Mouse (Mus musculus) E14TG2a.4 (cell line): ENCODE data around the gene Pitpnm1.

Experiments used
- H3K27me3 ChIP-seq: 2 replicates; pipeline ENCODE4 v1.6.1; 2014; ENCODE audit warnings: low read length, control low read depth; ENCODE audit not compliant: insufficient read depth
- H3K36me3 ChIP-seq: 2 replicates; pipeline ENCODE4 v1.6.1; 2014; ENCODE audit warnings: low read length, control low read depth; ENCODE audit not compliant: insufficient read depth
- H3K4me1 ChIP-seq: replicated peaks from 2 replicates; pipeline ENCODE4 v1.6.1; 2014; ENCODE audit warnings: low read depth, low read length, control low read depth
- H3K4me3 ChIP-seq: replicated peaks from 2 replicates; pipeline ENCODE4 v1.5.1; 2014; ENCODE audit warnings: mild to moderate bottlenecking, low read length
- H3K9me3 ChIP-seq: 2 replicates; pipeline ENCODE4 v1.6.1; 2014; ENCODE audit warnings: low read length, control low read depth
- CTCF ChIP-seq: conservative IDR thresholded peaks from 2 replicates; pipeline ENCODE4 v1.5.1; 2014; ENCODE audit warnings: low read length
- NANOG ChIP-seq: IDR thresholded peaks from 2 replicates; pipeline ENCODE4 v1.6.1; 2014; ENCODE audit warnings: borderline replicate concordance, low read length, mixed read lengths
- POU5F1 ChIP-seq: IDR thresholded peaks from 2 replicates; pipeline ENCODE4 v1.6.1; 2014; ENCODE audit warnings: low read length, borderline replicate concordance

Pitpnm1 gene

DNA sequence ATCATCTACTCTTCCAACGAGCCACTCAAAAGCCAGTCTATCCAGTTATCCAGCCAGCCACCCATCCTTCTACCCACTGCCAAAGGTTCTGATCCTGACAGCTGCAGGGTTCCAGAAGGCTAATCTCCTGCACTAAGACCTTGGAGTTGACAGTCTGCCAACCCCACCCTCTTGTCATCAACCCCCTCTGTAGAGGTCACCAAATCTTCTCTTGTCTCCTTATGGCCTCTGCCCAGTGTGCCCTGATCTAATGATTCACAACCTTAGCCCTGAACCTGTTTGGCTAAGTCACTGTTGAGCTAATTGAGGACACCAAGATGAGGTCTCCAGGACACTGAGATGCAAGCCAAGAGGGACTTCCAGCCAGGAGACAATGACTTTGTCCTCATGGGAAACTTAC, 20.2 kb upstream of the Pitpnm1 start:
- no peak overlapping the region for H3K4me3 ChIP-seq
- TF ChIP-seq CTCF, result no peak
- TF ChIP-seq NANOG, result no peak
- TF ChIP-seq POU5F1, result no peak
- H3K27me3 ChIP-seq, result peaks cover 15% of the 10 kb centered on the region
- H3K9me3 ChIP-seq, result peaks cover 10% of the 10 kb centered on the region
- H3K36me3 ChIP-seq, result no peaks in the 10 kb centered on the region
- peaks cover 21% of the 10 kb centered on the region for H3K4me1 ChIP-seq

DNA sequence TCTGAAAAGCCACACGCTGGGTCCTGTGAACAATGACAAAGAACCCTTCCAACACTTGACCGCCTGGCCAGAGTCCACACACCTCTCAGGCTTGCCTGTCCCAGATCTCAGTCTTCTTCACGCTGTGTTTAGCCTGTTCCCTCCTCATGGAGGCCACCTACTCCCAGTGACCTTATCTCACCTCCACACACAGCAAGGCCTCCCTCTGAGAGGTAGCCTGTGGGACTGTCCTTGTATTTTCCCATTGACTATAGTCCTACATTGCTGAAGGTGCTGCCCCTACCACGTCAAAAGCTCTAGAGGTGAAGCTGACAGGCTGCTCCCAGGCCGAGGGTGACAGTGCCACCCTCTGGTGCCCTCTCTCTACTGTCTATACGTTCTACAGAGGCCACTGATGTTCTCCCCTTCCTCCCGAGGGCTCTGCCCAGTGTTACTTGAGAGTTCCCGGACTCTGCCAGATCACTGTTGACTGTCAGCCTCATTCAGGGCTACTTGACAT, 19.2 kb upstream of the Pitpnm1 start:
- Histone ChIP-seq H3K4me1 (peaks cover 21% of the 10 kb centered on the region), H3K27me3 (peaks cover 15% of the 10 kb centered on the region), H3K9me3 (peaks cover 8% of the 10 kb centered on the region), H3K36me3 (no peaks in the 10 kb centered on the region), H3K4me3 (no peak overlapping the region)
- TF ChIP-seq POU5F1, result no peak

DNA sequence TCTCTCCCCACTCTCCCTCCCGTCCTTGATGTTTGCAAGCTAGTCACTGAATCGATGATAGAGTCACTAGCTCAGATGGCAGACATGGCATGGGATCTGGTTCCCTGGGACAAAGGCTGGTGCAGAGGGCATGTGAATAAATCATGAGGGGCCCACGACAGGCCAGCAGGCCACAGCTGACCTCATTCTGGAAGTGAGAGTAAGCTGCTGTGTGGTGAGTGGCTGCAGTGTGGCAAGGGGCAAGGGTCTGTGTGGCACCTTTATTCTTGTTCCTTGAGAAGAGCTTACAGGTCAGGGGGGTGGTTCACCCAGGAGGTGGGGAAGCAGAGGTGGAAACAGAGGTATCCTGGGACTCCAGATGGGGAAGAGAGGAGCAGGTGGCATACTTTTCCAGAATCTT, 18.4 kb upstream of the Pitpnm1 start, which contains the start of gene Cabp2:
Gene Cabp2, plus strand, starts transcription at position 185 of the 400 bp plus-strand sequence.
- peaks cover 3% of the 10 kb centered on the region for H3K9me3 ChIP-seq
- peaks cover 21% of the 10 kb centered on the region for H3K4me1 ChIP-seq
- H3K36me3 ChIP-seq, result no peaks in the 10 kb centered on the region
- peaks cover 21% of the 10 kb centered on the region for H3K27me3 ChIP-seq
- H3K4me3 ChIP-seq, result no peak within 1 kb of the TSS
- no peak for TF ChIP-seq NANOG
- TF ChIP-seq POU5F1, result no peak
- TF ChIP-seq CTCF, result no peak

DNA sequence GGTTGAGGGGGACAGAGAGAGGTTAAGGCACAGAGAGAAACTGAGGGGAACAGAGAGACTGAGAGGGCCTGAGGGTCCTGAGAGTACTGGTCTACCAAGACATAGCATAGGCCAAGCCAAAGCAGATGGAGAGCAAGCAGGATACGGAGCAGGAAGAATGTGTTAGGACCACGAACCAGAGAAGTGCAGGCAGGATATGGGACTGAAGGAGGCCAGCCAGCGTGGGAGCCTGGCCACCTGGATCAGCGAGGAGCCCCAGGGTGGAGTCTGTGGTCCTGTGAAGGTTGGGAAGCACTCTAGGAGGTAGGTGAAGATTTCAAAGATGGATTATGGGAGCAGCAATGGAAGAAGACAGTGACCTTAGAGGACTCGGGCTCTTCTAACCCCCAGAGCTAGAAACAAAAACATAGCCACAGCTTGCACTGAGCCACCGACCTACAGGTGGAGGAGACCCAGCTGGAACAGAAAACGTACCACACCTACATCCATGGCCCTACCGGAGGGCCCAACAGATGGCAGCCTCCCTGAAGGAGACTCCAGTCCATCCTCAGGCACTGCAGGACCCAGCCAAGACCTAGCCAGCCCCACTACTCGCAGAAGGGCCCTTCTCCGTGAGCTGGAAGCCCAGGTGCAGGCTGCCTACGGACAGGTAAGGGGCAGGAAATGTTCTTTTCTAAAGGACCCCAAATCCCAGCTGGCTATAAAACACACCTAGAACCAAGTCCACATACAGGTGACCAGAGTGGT, 17.4 kb upstream of the Pitpnm1 start:
- H3K27me3 ChIP-seq, result peaks cover 21% of the 10 kb centered on the region
- H3K36me3 ChIP-seq, result no peaks in the 10 kb centered on the region
- peak overlapping the region; percentile 37; the same call in 1 of the 2 replicates for H3K4me3 ChIP-seq
- H3K9me3 ChIP-seq, result no peaks in the 10 kb centered on the region
- H3K4me1 ChIP-seq, result peaks cover 21% of the 10 kb centered on the region
- TF ChIP-seq CTCF (no peak), NANOG (no peak), POU5F1 (no peak)

DNA sequence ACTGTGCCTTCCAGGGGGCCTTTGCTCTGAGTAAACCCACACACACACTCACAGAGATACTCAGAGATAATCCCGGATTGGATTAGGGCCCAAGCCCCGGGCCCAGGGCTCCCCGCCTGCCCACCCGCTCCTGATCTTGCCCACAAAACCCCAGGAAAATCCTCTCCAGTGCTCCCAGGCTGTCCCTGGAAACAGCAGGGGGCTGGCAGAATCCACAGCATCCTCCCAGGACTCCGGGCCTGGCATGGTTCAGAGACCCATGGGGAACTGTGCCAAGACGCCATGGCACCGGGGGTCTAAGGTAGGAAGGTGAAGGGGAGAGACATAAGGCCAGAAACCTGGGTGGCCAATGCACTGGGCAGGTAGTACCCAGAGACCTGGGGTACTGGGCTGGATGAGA, 16.5 kb upstream of the Pitpnm1 start:
- Histone ChIP-seq H3K9me3 (no peaks in the 10 kb centered on the region), H3K36me3 (no peaks in the 10 kb centered on the region), H3K4me3 (peak overlapping the region; percentile 37), H3K27me3 (peaks cover 21% of the 10 kb centered on the region), H3K4me1 (peaks cover 24% of the 10 kb centered on the region)
- TF ChIP-seq NANOG, result no peak
- no peak for TF ChIP-seq POU5F1
- no peak for TF ChIP-seq CTCF

DNA sequence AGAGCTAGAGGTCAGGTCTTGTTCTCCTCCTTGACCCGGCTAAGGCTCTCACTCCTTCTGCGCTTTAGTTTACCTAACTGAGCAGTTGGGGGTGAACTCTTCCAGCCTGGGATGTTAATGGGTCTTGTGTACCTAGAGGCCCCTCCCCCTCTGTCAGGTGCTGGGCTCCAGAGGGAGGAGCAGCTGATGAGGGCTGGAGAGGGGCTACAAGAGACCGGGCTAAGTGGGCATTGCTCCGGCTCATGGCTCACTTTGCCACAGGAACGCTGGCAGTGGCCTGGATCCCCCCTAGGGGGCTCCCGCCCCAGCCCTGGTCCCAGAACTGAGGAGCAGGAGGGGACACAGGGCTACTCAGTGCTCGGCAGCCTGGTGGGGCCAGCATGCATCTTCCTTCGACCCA, 16.0 kb upstream of the Pitpnm1 start:
- Histone ChIP-seq H3K9me3 (no peaks in the 10 kb centered on the region), H3K4me1 (peaks cover 28% of the 10 kb centered on the region), H3K36me3 (no peaks in the 10 kb centered on the region), H3K4me3 (peak overlapping the region; percentile 37), H3K27me3 (peaks cover 21% of the 10 kb centered on the region)
- TF ChIP-seq NANOG (no peak), POU5F1 (no peak), CTCF (no peak)

DNA sequence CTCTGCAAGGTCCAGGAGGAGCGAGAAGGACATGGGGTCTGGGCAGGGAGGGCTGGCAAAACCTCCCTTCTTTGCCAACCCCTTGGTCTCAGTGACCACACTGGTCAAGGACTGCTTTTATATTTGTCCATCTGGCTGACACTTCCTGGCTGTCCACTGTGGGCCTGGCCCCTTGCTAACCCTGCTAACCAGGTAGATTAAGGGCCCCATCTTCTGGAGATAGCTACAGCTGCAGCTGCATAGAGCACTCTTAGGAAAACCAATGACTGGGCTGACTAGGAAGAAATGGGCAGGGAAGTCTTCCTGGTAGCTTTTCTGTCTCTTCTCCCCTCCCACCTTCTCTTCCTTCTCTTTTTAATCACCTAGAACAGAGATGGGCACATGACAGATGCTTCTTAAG, 14.8 kb upstream of the Pitpnm1 start:
- H3K27me3 ChIP-seq, result peaks cover 17% of the 10 kb centered on the region
- TF ChIP-seq POU5F1 (no peak), NANOG (no peak), CTCF (no peak)
- H3K36me3 ChIP-seq, result no peaks in the 10 kb centered on the region

DNA sequence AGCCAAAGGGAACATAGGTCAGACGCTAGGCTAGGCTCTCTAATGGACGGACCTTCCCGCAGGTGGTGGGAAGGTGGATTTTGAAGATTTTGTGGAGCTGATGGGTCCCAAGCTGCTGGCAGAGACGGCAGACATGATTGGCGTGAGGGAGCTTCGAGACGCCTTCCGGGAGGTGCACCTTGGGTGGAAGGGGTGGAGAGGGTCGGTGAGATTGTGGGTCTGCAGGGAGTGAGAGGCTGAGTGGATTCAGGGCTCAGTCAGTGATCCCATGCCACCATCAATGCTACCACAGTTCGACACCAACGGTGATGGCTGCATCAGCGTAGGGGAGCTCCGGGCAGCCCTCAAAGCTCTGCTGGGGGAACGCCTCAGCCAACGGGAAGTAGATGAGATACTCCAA, 13.6 kb upstream of the Pitpnm1 start:
- Histone ChIP-seq H3K9me3 (no peaks in the 10 kb centered on the region), H3K27me3 (peaks cover 17% of the 10 kb centered on the region), H3K36me3 (no peaks in the 10 kb centered on the region), H3K4me3 (no peak overlapping the region), H3K4me1 (peaks cover 38% of the 10 kb centered on the region)
- no peak for TF ChIP-seq CTCF
- no peak for TF ChIP-seq POU5F1
- TF ChIP-seq NANOG, result no peak

More for the DNA sequence above, 14.8 kb upstream of the Pitpnm1 start:
- peaks cover 32% of the 10 kb centered on the region for H3K4me1 ChIP-seq
- no peak overlapping the region for H3K4me3 ChIP-seq
- H3K9me3 ChIP-seq, result no peaks in the 10 kb centered on the region
